ENCODE assay signal across 26 mouse cellular contexts in the genomic region with DNA sequence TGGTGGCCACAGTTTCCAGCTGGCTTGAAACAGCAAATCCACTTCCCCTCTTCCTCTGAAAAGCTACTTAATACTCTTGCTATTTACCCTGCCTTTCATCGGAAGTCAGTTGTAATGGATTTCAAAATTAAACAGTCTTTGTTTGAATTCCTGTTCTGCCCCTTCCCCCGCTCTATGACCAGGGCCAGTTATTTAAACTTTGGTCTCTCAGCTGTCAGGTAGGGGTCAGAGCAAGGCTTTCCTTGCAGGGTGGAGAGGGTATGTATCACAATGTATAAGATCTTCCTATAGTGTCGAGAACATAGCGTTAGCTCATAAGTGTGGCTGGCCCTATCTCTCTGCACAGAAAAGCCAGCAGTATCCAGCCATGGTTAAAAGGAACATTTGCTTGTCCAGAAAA.
DNase-seq lines count a peak whose midpoint lies in the region; ATAC-seq and TF ChIP-seq lines count a peak whose summit lies in the region.
"Had no signal": no experiment of that assay in that cellular context is flagged by ENCODE, and none has a peak within 500 bp of the region (broad histone marks: within the 10 kb centered on the region; RNA-seq: fewer than 3 reads in every experiment).

No protein-coding gene starts in this region.

- no peak overlapping the region for H3K9ac ChIP-seq in lung, embryonic 14.5 days
- no peak overlapping the region for H3K9ac ChIP-seq in liver, embryonic 11.5 days (ENCODE audit: low read depth, low read length)
- 0 out of 2 replicates have a peak overlapping the region, but pooled peaks have one; percentile 30 for H3K9ac ChIP-seq in liver, postnatal 0 days (replicated peaks)
- H3K9ac ChIP-seq: heart, embryonic 13.5 days; limb, embryonic 13.5 days had no signal

- no peaks in the 10 kb centered on the region for H3K9me3 ChIP-seq in lung, embryonic 14.5 days (ENCODE audit: low read depth, low read length)
- H3K9me3 ChIP-seq in liver, embryonic 11.5 days (ENCODE audit: control insufficient read depth, low read length): no peaks in the 10 kb centered on the region
- H3K9me3 ChIP-seq in liver, postnatal 0 days (ENCODE audit: low read length): no peaks in the 10 kb centered on the region
- H3K9me3 ChIP-seq: forebrain, embryonic 10.5 days; G1E; heart, embryonic 13.5 days; limb, embryonic 13.5 days had no signal

- no peak for TF ChIP-seq CTCF in lung, embryonic 14.5 days (IDR thresholded peaks at IDR 0.05; ENCODE audit: low read depth)
- TF ChIP-seq CTCF in liver, postnatal 0 days (IDR thresholded peaks at IDR 0.05; ENCODE audit: low read depth): no peak

- no peak overlapping the region for H3K27ac ChIP-seq in lung, embryonic 14.5 days (ENCODE audit: low read depth)
- peak overlapping the region; percentile 30; the same call in 1 of the 2 replicates for H3K27ac ChIP-seq in liver, embryonic 11.5 days (ENCODE audit: low read depth, low read length)
- peak overlapping the region; percentile 88 for H3K27ac ChIP-seq in liver, postnatal 0 days (ENCODE audit: low read depth)
- H3K27ac ChIP-seq: forebrain, embryonic 10.5 days; heart, embryonic 13.5 days; hindbrain, postnatal 0 days; limb, embryonic 13.5 days; macrophage had no signal

- peak; percentile 14; the same call in 1 of the 2 replicates for ATAC-seq in lung, embryonic 14.5 days (ENCODE audit: insufficient read depth)
- peak; percentile 42 for ATAC-seq in granulocyte monocyte progenitor cell, adult 5-6 weeks (replicated peaks; ENCODE audit: poor library complexity, severe bottlenecking)
- no peak for ATAC-seq in liver, embryonic 11.5 days (replicated peaks; ENCODE audit: low FRiP score)
- ATAC-seq in liver, postnatal 0 days: peak; percentile 69
- ATAC-seq: forebrain, embryonic 16.5 days; hindbrain, postnatal 0 days had no signal

- peaks cover 12% of the 10 kb centered on the region; the same call in 1 of the 2 replicates for H3K4me1 ChIP-seq in lung, embryonic 14.5 days (ENCODE audit: insufficient read depth)
- H3K4me1 ChIP-seq in liver, embryonic 11.5 days (replicated peaks; ENCODE audit: control insufficient read depth, insufficient read depth, low read length): peaks cover 6% of the 10 kb centered on the region; the same call in 1 of the 2 replicates
- peaks cover 3% of the 10 kb centered on the region; the same call in 1 of the 2 replicates for H3K4me1 ChIP-seq in liver, postnatal 0 days (ENCODE audit: insufficient read depth)

- no peaks in the 10 kb centered on the region for H3K27me3 ChIP-seq in lung, embryonic 14.5 days (ENCODE audit: insufficient read depth, low read length)
- H3K27me3 ChIP-seq in liver, embryonic 11.5 days (replicated peaks; ENCODE audit: control insufficient read depth, insufficient read depth, low read length): no peaks in the 10 kb centered on the region
- H3K27me3 ChIP-seq in liver, postnatal 0 days (ENCODE audit: insufficient read depth, low read length): no peaks in the 10 kb centered on the region
- H3K27me3 ChIP-seq: CH12.LX; limb, embryonic 13.5 days had no signal

- WGBS in lung, embryonic 14.5 days: 24% methylated on average over 4 of the region's 4 CpGs
- 71% methylated on average over 4 of the region's 4 CpGs for WGBS in liver, embryonic 11.5 days
- WGBS in liver, postnatal 0 days (ENCODE audit: insufficient replicate concordance): 49% methylated on average over 4 of the region's 4 CpGs

- no peak overlapping the region for H3K4me2 ChIP-seq in lung, embryonic 14.5 days
- H3K4me2 ChIP-seq in liver, embryonic 11.5 days: peak overlapping the region; percentile 8; the same call in 1 of the 2 replicates
- peak overlapping the region; percentile 35 for H3K4me2 ChIP-seq in liver, postnatal 0 days (ENCODE audit: low read depth, low read length)
- H3K4me2 ChIP-seq: heart, embryonic 13.5 days; limb, embryonic 13.5 days; midbrain, embryonic 11.5 days had no signal

- no peak overlapping the region for H3K4me3 ChIP-seq in lung, embryonic 14.5 days (ENCODE audit: low read depth, low read length)
- no peak overlapping the region for H3K4me3 ChIP-seq in liver, embryonic 11.5 days (ENCODE audit: low read depth, low read length)
- no peak overlapping the region for H3K4me3 ChIP-seq in liver, postnatal 0 days (ENCODE audit: low read depth, low read length)
- H3K4me3 ChIP-seq: forebrain, embryonic 10.5 days; heart, embryonic 13.5 days; limb, embryonic 13.5 days had no signal

- DNase-seq in lung, embryonic 14.5 days: no peak
- DNase-seq in lung, postnatal 4 days: no peak
- DNase-seq in liver, embryonic 11.5 days (ENCODE audit: low spot score): no peak
- DNase-seq in liver, postnatal 0 days: no peak
- DNase-seq in cerebellum, adult 9-11 months: no peak
- DNase-seq in embryo, embryonic 10 days (ENCODE audit: low spot score): no peak
- DNase-seq in heart, adult 18-20 months: no peak
- DNase-seq: adrenal gland, adult 8-10 months; B cell, adult 2 months; cerebellum, adult 18-20 months; cerebellum, postnatal 36 days; gastrocnemius, postnatal 10 days; heart, adult 11 months; heart, postnatal 14 days; kidney, adult 8-10 months; kidney, postnatal 14 days had no signal

- no peaks in the 10 kb centered on the region for H3K36me3 ChIP-seq in lung, embryonic 14.5 days (ENCODE audit: insufficient read depth)
- H3K36me3 ChIP-seq in liver, embryonic 11.5 days (ENCODE audit: control insufficient read depth, insufficient read depth, low read length): no peaks in the 10 kb centered on the region
- H3K36me3 ChIP-seq in liver, postnatal 0 days (replicated peaks; ENCODE audit: insufficient read depth, low read length): no peaks in the 10 kb centered on the region
- H3K36me3 ChIP-seq: G1E; heart, embryonic 13.5 days; limb, embryonic 13.5 days had no signal

- no peak for TF ChIP-seq EP300 in liver, postnatal 0 days (IDR thresholded peaks at IDR 0.05; ENCODE audit: low read depth)
